Mouse (Mus musculus) right cerebral cortex, postnatal 25 days (tissue): Measurements from ENCODE around the gene Ric1.
"Not testable (repeated sequence)": the region's sequence is repeated elsewhere in the genome, so short reads cannot be mapped to it uniquely, and the experiment has no call there.

Experiments used
- DNase-seq: peaks from one replicate; pipeline ENCODE4 v3.0.0; 2022

Ric1 gene

DNA sequence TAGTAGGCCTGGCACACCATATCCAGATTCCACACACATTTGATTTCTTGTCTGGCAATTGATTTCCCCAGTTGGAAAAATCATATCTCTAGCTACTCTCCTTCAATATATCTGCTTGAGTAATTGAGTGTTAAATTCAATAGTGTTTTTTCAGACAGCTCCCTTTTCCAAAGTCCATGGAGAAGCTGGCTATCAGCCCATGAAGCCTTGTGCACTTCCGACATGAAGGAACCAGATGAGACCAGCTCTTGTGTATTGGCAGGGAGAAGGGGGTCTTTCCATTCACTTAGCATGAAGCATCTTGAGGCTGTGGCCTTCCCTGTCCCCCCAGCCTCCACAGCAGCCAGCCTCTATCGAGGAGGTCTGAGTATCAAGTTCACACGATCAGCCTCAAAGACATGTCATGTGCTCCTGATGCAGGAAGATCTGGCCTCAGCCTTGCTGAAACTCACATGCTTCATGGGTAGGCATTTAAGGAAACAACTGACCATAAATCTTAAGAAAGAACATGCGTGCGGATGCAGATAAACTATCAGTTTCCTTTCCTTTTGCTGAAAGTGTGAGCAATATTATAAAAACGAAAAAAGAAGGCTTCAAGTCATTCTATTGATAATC lies 23.1 kb upstream of the Ric1 start:
- DNase-seq: no peak

- DNase-seq: no peak
Measured at GRCm38 (mm10) chr19:29500333-29500732, 21.7 kb upstream of the Ric1 start.

GRCm38 (mm10) chr19:29501106-29501505 lies 21.0 kb upstream of the Ric1 start:
- DNase-seq: no peak

DNA sequence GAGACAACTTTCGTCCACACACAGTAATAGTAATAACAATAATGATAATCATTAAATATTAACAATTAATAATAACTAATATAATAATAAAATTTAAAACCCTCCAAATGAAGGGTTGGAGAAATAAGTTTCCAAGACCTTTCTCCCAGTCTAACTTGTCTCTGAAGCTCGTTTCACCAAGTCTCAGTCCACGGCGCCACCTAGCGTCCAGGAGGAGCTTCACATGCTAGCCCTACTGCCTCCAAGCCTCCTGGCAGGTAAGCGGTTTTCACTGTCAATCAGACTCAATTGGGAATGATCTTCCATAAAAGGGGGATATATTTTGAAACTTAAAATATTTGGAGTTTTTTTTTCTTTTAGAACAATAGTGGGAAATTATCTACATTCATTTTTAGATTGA lies 20.6 kb upstream of the Ric1 start:
- DNase-seq: peak; percentile 74

DNA sequence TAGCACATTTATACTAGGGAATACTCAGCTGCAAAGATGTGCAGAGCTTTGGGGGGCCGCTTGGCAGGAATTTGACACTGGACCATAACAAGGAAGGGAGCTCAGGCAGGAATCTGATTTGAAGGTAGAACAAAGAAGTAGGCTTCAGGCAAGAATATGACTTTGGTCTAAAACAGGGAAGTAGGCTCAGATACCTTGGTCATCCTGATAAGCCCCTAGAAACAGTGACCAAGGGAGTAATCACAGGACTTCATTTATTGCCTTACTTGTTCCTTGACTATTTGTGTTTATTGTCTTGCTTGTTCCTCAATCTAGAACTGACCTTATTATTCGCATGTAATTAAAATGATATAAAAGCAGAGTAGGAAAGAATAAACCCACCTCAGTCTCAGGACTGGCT lies 18.0 kb upstream of the Ric1 start:
- DNase-seq: no peak

DNA sequence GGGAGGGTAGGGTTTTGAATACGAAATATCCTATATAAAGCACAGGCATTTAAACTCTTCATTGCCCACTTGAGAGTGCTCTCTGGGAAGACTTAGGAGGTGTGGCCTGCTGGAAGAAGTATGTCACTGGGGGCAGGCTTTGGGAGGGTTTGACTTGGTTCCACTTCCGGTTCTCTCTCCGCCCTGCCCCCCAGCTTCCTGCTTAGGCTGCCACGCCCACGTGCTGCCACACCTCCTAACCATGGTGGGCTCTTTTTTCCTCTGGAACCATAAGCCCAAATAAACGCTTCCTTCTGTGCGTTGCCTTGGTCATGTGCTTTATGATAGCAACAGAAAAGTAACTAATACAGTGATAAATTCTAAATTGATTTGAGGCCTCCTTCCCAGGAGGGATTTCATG lies 16.5 kb upstream of the Ric1 start:
- no peak for DNase-seq

GRCm38 (mm10) chr19:29508208-29508607 lies 13.9 kb upstream of the Ric1 start:
- DNase-seq: no peak

DNA sequence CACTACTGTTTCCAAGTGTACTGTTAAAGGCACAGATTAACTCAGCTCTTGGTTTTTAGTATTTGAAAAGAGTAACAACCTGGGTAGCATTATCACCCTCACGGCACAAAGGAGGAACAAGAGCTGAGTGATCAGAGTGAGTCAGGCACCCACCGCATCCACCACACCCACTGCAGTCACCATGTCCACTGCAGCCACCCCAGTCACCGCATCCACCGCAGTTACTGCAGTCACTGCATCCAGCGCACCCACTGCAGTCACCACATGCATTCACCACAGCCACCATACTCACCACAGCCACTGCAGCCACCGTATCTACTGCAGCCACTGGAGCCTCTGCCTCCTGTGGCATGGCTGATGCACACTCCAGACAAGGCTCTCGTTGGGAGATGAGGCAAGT lies 12.2 kb upstream of the Ric1 start:
- DNase-seq: no peak

- DNase-seq: no peak
Measured at GRCm38 (mm10) chr19:29511826-29512225, 10.3 kb upstream of the Ric1 start.

GRCm38 (mm10) chr19:29513111-29513766 lies 8.8 kb upstream of the Ric1 start:
- DNase-seq: no peak

DNA sequence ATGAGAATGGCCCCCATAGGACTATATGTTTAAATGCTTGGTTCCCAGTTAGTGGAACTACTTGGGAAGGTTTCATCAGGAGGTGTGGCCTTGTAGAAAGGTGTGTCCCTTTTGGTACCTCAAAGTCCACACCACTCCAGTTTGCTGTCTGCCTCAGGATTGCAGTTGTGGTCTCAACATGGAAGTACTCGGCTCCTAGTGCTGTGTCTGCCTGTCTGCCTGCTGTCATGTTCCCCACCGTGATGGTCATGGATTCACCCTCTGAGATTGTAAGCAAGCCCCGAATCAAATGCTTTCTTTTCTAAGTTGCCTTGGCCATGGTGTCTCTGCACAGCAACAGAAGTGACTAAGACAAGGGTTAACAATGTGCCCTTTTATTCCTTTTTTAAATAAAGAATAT lies 8.0 kb upstream of the Ric1 start:
- no peak for DNase-seq

GRCm38 (mm10) chr19:29515386-29515785 lies 6.7 kb upstream of the Ric1 start:
- DNase-seq: no peak

DNA sequence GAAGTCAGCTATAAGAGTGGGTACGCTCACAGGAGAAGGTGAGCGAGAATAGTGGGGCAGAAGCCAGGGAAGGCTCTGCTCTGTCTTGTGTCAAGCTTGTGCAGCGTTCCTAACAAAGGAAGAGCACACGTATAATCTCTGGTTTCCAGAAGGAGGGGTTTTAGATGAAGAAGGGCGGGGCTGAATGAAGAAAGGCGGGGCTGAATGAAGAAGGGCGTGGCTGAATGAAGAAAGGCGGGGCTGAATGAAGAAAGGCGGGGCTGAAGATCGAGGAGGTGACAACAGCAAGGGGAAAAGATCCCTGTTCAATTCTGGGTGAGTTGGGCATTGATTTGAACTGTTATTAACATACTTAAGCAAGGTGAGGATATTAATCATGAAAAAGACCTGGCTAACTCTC lies 6.1 kb upstream of the Ric1 start:
- DNase-seq: no peak

- no peak for DNase-seq
Measured at GRCm38 (mm10) chr19:29518409-29518808, 3.7 kb upstream of the Ric1 start.

GRCm38 (mm10) chr19:29518922-29519321 lies 3.2 kb upstream of the Ric1 start:
- no peak for DNase-seq

DNA sequence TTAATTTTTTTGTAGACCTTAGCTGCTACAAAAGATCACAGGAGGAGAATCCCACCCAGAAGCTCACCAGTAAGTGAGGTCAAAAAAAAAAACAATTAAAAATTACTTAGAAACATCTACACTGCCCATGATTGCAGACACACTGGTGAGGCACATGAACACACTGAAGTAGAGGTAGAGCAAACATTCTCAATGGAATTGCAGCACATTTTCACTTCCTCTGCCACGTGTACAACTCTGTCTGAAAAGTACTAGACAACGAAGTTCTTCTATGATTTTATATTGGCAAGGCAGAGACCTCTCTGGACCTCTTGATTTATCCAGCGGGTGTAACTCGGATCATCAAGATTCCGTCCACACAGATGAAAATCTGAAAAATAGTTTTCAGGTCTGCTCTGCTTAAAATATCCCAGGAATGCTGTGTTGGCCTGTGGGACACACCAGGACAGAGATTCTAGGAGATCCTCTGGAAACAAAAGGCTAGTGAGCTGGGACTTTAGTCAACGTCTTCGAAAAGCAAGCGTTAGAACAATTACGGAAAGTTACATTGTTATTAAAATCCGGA lies 1.0 kb upstream of the Ric1 start:
- DNase-seq: no peak

- DNase-seq: peak; percentile 49
Measured at GRCm38 (mm10) chr19:29522445-29523229, 555 bp downstream of the Ric1 start.

DNA sequence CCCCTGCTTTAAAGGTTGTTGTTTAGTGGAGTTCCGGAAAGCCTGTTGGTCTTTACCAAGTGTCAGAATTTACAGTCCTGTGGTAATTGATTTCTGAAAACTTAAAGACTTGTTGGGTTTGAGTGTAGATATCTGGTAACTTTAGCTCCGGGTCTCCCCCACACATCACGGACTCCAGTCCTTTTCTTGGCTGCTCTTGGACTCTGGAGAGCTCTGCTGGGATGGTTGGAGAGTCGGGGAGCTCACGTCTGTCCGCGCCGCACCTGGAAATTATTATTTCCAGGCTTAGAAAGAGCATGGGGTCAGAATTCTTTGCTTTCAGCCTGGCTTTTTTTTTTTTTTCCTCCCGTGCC lies 1.1 kb downstream of the Ric1 start:
- no peak for DNase-seq

DNA sequence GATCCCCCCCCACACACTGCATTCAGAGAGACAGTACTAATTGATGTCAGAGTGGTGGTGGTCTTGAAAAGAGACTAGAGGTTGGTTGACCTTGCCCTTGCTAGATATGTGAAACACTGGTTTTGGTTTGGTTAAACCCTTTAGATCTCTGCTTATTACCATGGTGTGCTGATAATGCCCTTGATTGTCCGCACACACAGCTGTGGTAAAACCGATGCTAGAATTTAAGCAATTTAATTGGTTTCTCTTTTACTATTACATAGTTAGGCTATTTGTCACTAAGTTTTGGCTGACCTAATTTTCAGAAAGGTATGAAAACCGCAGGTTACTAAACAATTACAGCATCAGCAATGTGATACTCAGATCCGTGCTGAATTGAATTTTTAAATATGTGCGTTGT lies 1.6 kb downstream of the Ric1 start:
- no peak for DNase-seq

DNA sequence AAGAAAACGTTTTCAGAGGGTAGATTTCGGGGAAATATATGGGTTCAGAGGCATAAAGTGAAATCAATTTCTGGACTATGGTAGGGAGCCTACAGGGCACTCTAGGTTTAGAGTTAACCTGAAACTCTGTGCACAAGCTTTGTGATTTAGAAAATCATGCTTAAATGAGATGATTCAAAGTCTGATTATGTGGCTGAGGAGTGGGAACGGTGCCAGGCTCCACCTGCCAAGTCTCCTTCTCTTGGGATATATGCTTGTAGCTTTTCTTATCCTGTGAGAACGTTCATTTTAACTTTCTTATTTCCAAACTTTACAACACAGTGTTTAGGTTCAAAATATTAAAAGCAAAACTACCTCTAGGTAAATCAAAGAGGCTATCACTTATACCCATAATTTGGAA lies 2.5 kb downstream of the Ric1 start:
- DNase-seq: no peak

DNA sequence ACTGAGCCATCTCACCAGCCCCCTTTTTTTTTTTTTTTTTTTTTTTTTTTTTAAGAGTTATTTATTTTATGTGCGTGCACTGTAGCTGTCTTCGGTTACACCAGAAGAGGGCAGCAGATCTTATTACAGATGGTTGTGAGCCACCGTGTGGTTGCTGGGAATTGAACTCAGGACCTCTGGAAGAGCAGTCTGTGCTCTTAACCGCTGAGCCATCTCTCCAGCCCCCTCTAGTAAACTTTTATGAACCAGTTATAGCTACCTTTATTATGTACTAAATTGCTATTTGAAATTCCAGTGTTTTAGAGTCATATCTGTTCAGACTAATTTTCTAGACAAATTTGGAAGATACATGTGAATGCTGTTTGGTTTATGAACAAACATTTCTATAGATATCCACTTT lies 3.5 kb downstream of the Ric1 start:
- DNase-seq: not testable (repeated sequence)

DNA sequence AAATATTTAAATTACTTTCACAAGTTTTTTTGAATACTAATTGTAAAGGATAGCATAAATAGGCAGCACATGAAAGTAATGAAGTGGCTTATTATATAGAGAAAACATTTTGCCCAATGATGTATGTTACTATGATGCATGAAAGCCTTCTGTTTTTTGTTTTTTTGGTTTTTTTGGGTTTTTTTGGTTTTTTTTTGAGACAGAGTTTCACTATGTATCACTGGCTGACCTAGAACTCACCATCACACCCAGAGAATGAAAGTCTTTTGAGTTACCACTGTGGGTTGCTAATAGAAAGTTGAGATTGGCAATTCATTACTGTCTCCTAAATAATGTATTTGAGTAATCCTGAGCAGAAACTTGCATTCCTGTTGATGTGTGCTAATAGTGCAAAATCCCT lies 4.8 kb downstream of the Ric1 start:
- DNase-seq: no peak

DNA sequence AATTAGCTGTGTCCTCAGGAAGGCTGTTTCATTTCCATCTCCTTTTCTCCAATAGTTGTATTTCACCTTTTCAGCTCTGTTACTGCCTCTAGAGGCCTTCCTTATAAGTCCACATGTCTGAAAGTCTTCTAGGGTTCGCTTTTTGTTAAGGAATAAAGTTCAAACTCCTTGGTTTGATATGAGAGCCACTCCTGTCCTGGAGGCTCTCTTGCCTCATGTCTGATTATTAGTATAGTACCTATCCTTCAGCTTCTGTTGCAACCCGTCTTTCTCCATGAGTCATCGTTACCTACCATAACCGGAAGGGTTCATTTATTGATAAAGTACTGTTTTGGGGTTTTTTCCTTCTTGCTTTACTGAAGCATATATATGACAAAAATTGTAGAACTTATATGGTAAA lies 5.2 kb downstream of the Ric1 start:
- no peak for DNase-seq

GRCm38 (mm10) chr19:29528568-29528967 lies 6.5 kb downstream of the Ric1 start:
- DNase-seq: no peak
